Comparison of ENCODE assay signal across 29 mouse cellular contexts in genomic region chr4:136367856-136368255, GRCm38 (mm10). TPM values are rescaled to one million over a fixed set of nuclear protein-coding genes. Genes with fewer than 3 reads are reported as not detected.
"Had no signal": no experiment of that assay in that cellular context is flagged by ENCODE, and none has a peak within 500 bp of the region (broad histone marks: within the 10 kb centered on the region; RNA-seq: fewer than 3 reads in every experiment).

No protein-coding gene starts in this region.

- H3K4me3 ChIP-seq: heart, embryonic 10.5 days; heart, embryonic 12.5 days; hindbrain, embryonic 13.5 days; hindbrain, embryonic 15.5 days; kidney, embryonic 15.5 days; limb, embryonic 13.5 days; limb, embryonic 15.5 days; liver, embryonic 12.5 days had no signal

- H3K27ac ChIP-seq: heart, embryonic 10.5 days; hindbrain, embryonic 13.5 days; hindbrain, embryonic 15.5 days; hindbrain, postnatal 0 days; kidney, embryonic 15.5 days; kidney, postnatal 0 days; limb, embryonic 13.5 days; limb, embryonic 15.5 days; liver, embryonic 12.5 days; liver, embryonic 14.5 days had no signal

- DNase-seq: forebrain, postnatal 0 days; gastrocnemius, postnatal 10 days; gastrocnemius, postnatal 25 days; heart, adult 18-20 months; heart, postnatal 10 days; heart, postnatal 36 days; kidney, adult 11 months; kidney, adult 2 months; kidney, adult 9 months; kidney, postnatal 14 days; kidney, postnatal 36 days; left cerebral cortex, postnatal 4 days had no signal

RNA-seq across cellular contexts. Expression of gene Htr1d, which starts 55.5 kb away (rescaled TPM):
- total RNA-seq: gastrocnemius, adult 18-20 months; gastrocnemius, postnatal 25 days; gastrocnemius, postnatal 4 days; granulocyte monocyte progenitor cell, adult 5-6 weeks; heart, adult 18-20 months; heart, adult 8-10 months; heart, postnatal 10 days; heart, postnatal 36 days; hematopoietic stem cell, adult 5-6 weeks; liver, adult 2 months had no signal
